Mouse (Mus musculus) heart, adult 2 months (tissue): Measurements from ENCODE around the gene Hsd17b1. TPM values are rescaled to one million over a fixed set of nuclear protein-coding genes. Genes with fewer than 3 reads are reported as not detected.

Experiments used
- DNase-seq, 2 experiments: peaks; one replicate each; pipeline ENCODE4 v3.0.0; 2021
- H3K27ac ChIP-seq: fragments of 200-600 bp; 2 replicates; pipeline ENCODE4 v1.8.1; 2022
- H3K27me3 ChIP-seq: fragments of 200-500 bp; 2 replicates; pipeline ENCODE4 v1.6.1; 2012; ENCODE audit warnings: mild to moderate bottlenecking, low read length, inconsistent platforms, mixed read lengths; ENCODE audit not compliant: control insufficient read depth, insufficient read depth
- H3K36me3 ChIP-seq: fragments of 200-500 bp; 2 replicates; pipeline ENCODE4 v1.6.1; 2012; ENCODE audit warnings: low read length, inconsistent platforms; ENCODE audit not compliant: control insufficient read depth, insufficient read depth
- H3K4me1 ChIP-seq: fragments of 200-500 bp; 2 replicates; pipeline ENCODE4 v1.6.1; 2011; ENCODE audit warnings: low read length; ENCODE audit not compliant: control insufficient read depth, insufficient read depth
- H3K4me3 ChIP-seq: fragments of 200-600 bp; 2 replicates; pipeline ENCODE4 v1.8.1; 2022
- H3K79me2 ChIP-seq: fragments of 200-500 bp; replicated peaks from 2 replicates; pipeline ENCODE4 v1.6.1; 2012; ENCODE audit warnings: mild to moderate bottlenecking, inconsistent platforms, low read length, moderate library complexity, mixed read lengths; ENCODE audit not compliant: control insufficient read depth, insufficient read depth
- H3K9ac ChIP-seq: fragments of 200-500 bp; 2 replicates; pipeline ENCODE4 v1.6.1; 2012; ENCODE audit warnings: low read depth, mild to moderate bottlenecking, control low read depth, inconsistent platforms, low read length, mixed read lengths
- CTCF ChIP-seq: fragments of 200-600 bp; IDR thresholded peaks from 2 replicates; pipeline ENCODE4 v1.8.1; 2022; ENCODE audit warnings: antibody characterized with exemption, mild to moderate bottlenecking, moderate library complexity
- EP300 ChIP-seq: fragments of 200-500 bp; IDR thresholded peaks from 2 replicates; pipeline ENCODE4 v1.6.1; 2011; ENCODE audit warnings: low read depth, low read length, control low read depth; ENCODE audit not compliant: insufficient read depth
- POLR2A ChIP-seq: fragments of 200-500 bp; IDR thresholded peaks from 2 replicates; pipeline ENCODE4 v1.6.1; 2011; ENCODE audit warnings: mild to moderate bottlenecking, low read depth, low read length, control low read depth; ENCODE audit not compliant: insufficient read depth
- WGBS: fragments of 180-500 bp; shearing (Covaris S2); methylation state at CpG from one replicate; pipeline ENCODE4 v1.1.7; 2018; 5-methylcytosine and 5-hydroxymethylcytosine counted together
- intact Hi-C: fragments of 180-260 bp; cut with DNase I; formaldehyde crosslinking; loops from one replicate; pipeline ENCODE4 v1.15.1; 2025
- polyA plus RNA-seq: library from polyadenylated mRNA; depleted of rRNA; stranded (reverse); fragments of >200 nt; gene quantifications from 2 replicates; pipeline ENCODE4 v1.2.3, GENCODE M21; 2012
- total RNA-seq, 2 experiments: library from RNA; stranded (reverse); gene quantifications; 2 replicates each; pipeline ENCODE4 v1.2.3; 2021

Hsd17b1 gene
- total and polyA plus RNA-seq, 3 experiments: 0.47 to 0.70 (median 0.55) TPM

DNA sequence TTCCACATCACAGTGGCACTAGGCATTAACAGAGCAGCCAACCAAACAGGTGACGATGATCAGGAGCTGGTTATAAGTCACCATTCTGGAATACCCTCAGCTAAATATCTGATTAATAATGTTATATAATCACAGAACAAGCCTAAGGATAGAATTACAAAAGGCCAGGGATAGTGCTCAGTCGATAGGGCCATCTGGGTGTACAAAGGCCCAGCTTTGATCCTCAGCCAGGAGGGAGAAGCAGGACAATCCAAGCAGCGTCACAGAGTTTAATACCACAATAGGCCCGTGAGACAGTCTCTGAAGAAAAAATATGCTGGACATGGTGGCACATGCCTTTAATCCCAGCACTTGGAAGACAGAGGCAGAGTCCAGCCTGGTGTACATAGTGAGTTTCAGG is 31.1 kb downstream of the Hsd17b1 start:
- Histone ChIP-seq H3K4me3 (no peak overlapping the region), H3K4me1 (peaks cover 3% of the 10 kb centered on the region), H3K27ac (no peak overlapping the region), H3K36me3 (peaks cover 2% of the 10 kb centered on the region), H3K79me2 (peaks cover 10% of the 10 kb centered on the region), H3K27me3 (no peaks in the 10 kb centered on the region), H3K9ac (no peak overlapping the region)
- TF ChIP-seq CTCF (no peak), EP300 (no peak), POLR2A (no peak)
- intact Hi-C loops: no loop called here
- DNase-seq: no peak
- WGBS: 50% methylated on average over 4 of the region's 4 CpGs

- H3K9ac ChIP-seq: no peak overlapping the region
- H3K79me2 ChIP-seq: peaks cover 10% of the 10 kb centered on the region
- WGBS: 47% methylated on average over 5 of the region's 5 CpGs
- no peak overlapping the region for H3K27ac ChIP-seq
- peaks cover 3% of the 10 kb centered on the region for H3K4me1 ChIP-seq
- intact Hi-C loops: no loop called here
- no peak for DNase-seq
- no peak for TF ChIP-seq POLR2A
- no peak for TF ChIP-seq CTCF
- TF ChIP-seq EP300: no peak
- no peaks in the 10 kb centered on the region for H3K27me3 ChIP-seq
- H3K4me3 ChIP-seq: no peak overlapping the region
- peaks cover 6% of the 10 kb centered on the region; the same call in 1 of the 2 replicates for H3K36me3 ChIP-seq
Measured at GRCm38 (mm10) chr11:101110708-101111107, 32.5 kb downstream of the Hsd17b1 start.

DNA sequence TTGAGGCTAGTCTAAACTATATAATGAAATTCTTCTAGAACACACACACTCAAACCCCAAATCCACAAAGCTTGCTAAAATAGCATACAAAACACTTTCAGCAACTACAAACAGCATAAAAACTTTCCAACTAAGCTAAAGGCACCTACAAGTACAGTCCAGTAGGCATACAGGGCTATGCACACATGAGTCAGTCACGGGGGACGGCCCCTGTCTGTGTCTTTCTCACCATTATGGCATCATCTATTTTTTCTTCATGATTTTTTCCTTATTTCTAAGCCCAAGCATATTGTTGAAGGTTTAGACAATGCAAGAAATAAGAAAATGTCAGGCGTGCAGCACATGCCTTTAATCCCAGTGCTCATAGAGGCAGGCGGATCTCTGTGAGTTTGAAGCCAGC is 33.0 kb downstream of the Hsd17b1 start:
- no peak overlapping the region for H3K4me3 ChIP-seq
- WGBS: 87% methylated on average over 4 of the region's 4 CpGs
- no peak overlapping the region for H3K9ac ChIP-seq
- no peak overlapping the region for H3K27ac ChIP-seq
- TF ChIP-seq EP300 (no peak), CTCF (no peak), POLR2A (no peak)
- peaks cover 10% of the 10 kb centered on the region for H3K79me2 ChIP-seq
- no peak for DNase-seq
- peaks cover 10% of the 10 kb centered on the region for H3K36me3 ChIP-seq
- H3K27me3 ChIP-seq: no peaks in the 10 kb centered on the region
- H3K4me1 ChIP-seq: peaks cover 3% of the 10 kb centered on the region
- intact Hi-C loops: no loop called here

GRCm38 (mm10) chr11:101112186-101112585 is 34.0 kb downstream of the Hsd17b1 start:
- H3K27ac ChIP-seq: no peak overlapping the region
- peaks cover 12% of the 10 kb centered on the region for H3K36me3 ChIP-seq
- no peak overlapping the region for H3K9ac ChIP-seq
- H3K27me3 ChIP-seq: no peaks in the 10 kb centered on the region
- 85% methylated on average over 3 of the region's 3 CpGs for WGBS
- no peak overlapping the region for H3K4me3 ChIP-seq
- peaks cover 11% of the 10 kb centered on the region for H3K79me2 ChIP-seq
- DNase-seq: no peak
- intact Hi-C loops: no loop called here
- H3K4me1 ChIP-seq: peaks cover 3% of the 10 kb centered on the region
- TF ChIP-seq EP300 (no peak), POLR2A (no peak), CTCF (no peak)

- Histone ChIP-seq H3K9ac (no peak overlapping the region), H3K27me3 (no peaks in the 10 kb centered on the region), H3K27ac (no peak overlapping the region; the same call in 1 of the 2 replicates), H3K4me3 (no peak overlapping the region), H3K79me2 (peaks cover 11% of the 10 kb centered on the region), H3K36me3 (peaks cover 17% of the 10 kb centered on the region), H3K4me1 (peaks cover 5% of the 10 kb centered on the region)
- intact Hi-C loops: no loop called here
- no peak for DNase-seq
- no peak for TF ChIP-seq CTCF
- no peak for TF ChIP-seq POLR2A
- no peak for TF ChIP-seq EP300
- WGBS: 59% methylated on average over 2 of the region's 2 CpGs
Measured at GRCm38 (mm10) chr11:101115564-101115963, 37.4 kb downstream of the Hsd17b1 start.

DNA sequence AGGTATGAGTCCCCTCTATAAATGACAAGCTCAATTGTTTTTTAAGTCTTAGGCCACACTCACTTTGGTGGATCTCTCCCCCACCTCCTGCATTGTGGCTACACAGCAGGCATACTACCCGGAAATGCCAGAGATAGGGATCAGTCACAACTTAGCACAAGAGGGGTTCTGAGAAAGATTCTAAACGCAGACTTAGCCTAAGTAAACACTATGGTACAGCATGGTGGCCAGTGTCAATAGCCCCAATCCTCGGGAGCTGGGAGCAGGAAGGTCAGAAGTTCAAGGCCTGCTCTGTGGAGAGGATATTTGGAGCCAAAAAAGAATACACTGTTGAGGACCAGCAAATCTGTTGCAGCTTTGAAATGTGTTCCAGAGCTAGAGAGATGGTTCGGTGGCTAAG is 39.9 kb downstream of the Hsd17b1 start:
- no peak overlapping the region; the same call in 1 of the 2 replicates for H3K27ac ChIP-seq
- no peak for DNase-seq
- 8% methylated on average over 4 of the region's 4 CpGs for WGBS
- peak overlapping the region; percentile 66; the same call in 1 of the 2 replicates for H3K4me3 ChIP-seq
- intact Hi-C loops: loop anchor here (2.0 kb wide), 2 partner anchors 31 to 57 kb away; partner anchors contain the start of genes Ccr10 and Mlx
- peaks cover 7% of the 10 kb centered on the region for H3K4me1 ChIP-seq
- H3K9ac ChIP-seq: 0 out of 2 replicates have a peak overlapping the region, but pooled peaks have one; percentile 36
- peaks cover 6% of the 10 kb centered on the region; the same call in 1 of the 2 replicates for H3K79me2 ChIP-seq
- no peaks in the 10 kb centered on the region for H3K27me3 ChIP-seq
- TF ChIP-seq EP300: no peak
- TF ChIP-seq POLR2A: no peak
- TF ChIP-seq CTCF: no peak
- H3K36me3 ChIP-seq: peaks cover 17% of the 10 kb centered on the region
